Mouse (Mus musculus) intestine, embryonic 14.5 days (tissue): Measurements from ENCODE around the gene Lrba. TPM values are rescaled to one million over a fixed set of nuclear protein-coding genes. Genes with fewer than 3 reads are reported as not detected.

Source experiments
- ATAC-seq: fragments of 200-750 bp; cut with Nextera tagmentation; replicated peaks from 2 replicates; pipeline ENCODE4 v1.8.0; 2017; ENCODE audit warnings: low read depth, moderate number of reproducible peaks, moderate TSS enrichment, moderate library complexity; ENCODE audit not compliant: low FRiP score, low TSS enrichment
- DNase-seq: peaks from one replicate; pipeline ENCODE4 v3.0.0-alpha.2; 2018; ENCODE audit warnings: low spot score
- H3K27ac ChIP-seq: fragments of 300-500 bp; sonication (generic); 2 replicates; pipeline ENCODE4 v1.5.1; 2014; ENCODE audit warnings: low read depth, mild to moderate bottlenecking, control low read depth
- H3K27me3 ChIP-seq: fragments of 300-500 bp; sonication (generic); replicated peaks from 2 replicates; pipeline ENCODE4 v1.6.1; 2014; ENCODE audit warnings: low read length, control low read depth; ENCODE audit not compliant: control insufficient read depth, insufficient read depth
- H3K36me3 ChIP-seq: fragments of 300-500 bp; sonication (generic); 2 replicates; pipeline ENCODE4 v1.6.1; 2014; ENCODE audit warnings: low read length, control low read depth; ENCODE audit not compliant: control insufficient read depth, insufficient read depth
- H3K4me1 ChIP-seq: fragments of 300-500 bp; sonication (generic); replicated peaks from 2 replicates; pipeline ENCODE4 v1.6.1; 2014; ENCODE audit warnings: low read length, control low read depth, mixed read lengths; ENCODE audit not compliant: control insufficient read depth, insufficient read depth
- H3K4me2 ChIP-seq: fragments of 300-500 bp; sonication (generic); 2 replicates; pipeline ENCODE4 v1.6.1; 2014; ENCODE audit warnings: low read length
- H3K4me3 ChIP-seq: fragments of 300-500 bp; sonication (generic); 2 replicates; pipeline ENCODE4 v1.5.1; 2014; ENCODE audit warnings: low read depth, low read length, control low read depth, mixed read lengths
- H3K9ac ChIP-seq: fragments of 300-500 bp; sonication (generic); 2 replicates; pipeline ENCODE4 v1.6.1; 2014; ENCODE audit warnings: mild to moderate bottlenecking, low read length
- H3K9me3 ChIP-seq: fragments of 300-500 bp; sonication (generic); 2 replicates; pipeline ENCODE4 v1.6.1; 2016; ENCODE audit warnings: low read length, control low read depth; ENCODE audit not compliant: control insufficient read depth
- WGBS: fragments of 180-500 bp; shearing (Covaris S2); extraction: QIAGEN DNeasy Blood & Tissue Kit; methylation state at CpG from one replicate; pipeline ENCODE4 v1.1.7; 2014; 5-methylcytosine and 5-hydroxymethylcytosine counted together
- polyA plus RNA-seq: library from polyadenylated mRNA; unstranded; fragments of >200 nt; fragmentation: Nextera tagmentation; extraction: Ambion mirVana; gene quantifications from 2 replicates; pipeline ENCODE4 v1.2.1, GENCODE M21; 2014

The Lrba gene
- polyA plus RNA-seq, 1 experiment from 2014 or later: 14.1 TPM

DNA sequence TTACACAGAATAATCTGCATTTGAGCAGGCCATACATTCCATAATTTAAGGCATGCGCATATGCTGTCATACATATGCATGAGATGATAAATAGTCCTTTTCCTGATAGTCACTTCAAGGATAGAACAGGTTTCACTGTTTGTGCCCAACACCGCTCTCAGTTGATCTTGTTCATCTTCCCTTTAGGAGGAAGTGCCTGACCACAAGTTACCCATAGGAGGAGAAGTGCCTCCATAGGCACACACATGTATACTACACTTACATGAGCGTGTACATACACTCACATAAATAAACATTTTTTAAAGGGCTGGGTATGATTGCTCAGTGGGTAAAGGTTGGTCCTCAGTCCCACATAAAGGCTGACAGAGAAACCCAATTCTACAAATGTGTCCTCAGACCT, 22.0 kb upstream of the Lrba start:
- no peak overlapping the region for H3K27ac ChIP-seq
- no peak overlapping the region for H3K4me3 ChIP-seq
- no peaks in the 10 kb centered on the region for H3K27me3 ChIP-seq
- H3K4me1 ChIP-seq: no peaks in the 10 kb centered on the region
- H3K9ac ChIP-seq: no peak overlapping the region
- no peaks in the 10 kb centered on the region for H3K9me3 ChIP-seq
- H3K4me2 ChIP-seq: no peak overlapping the region
- DNase-seq (no peak), ATAC-seq (no peak)
- WGBS: 87% methylated on average over 3 of the region's 3 CpGs
- no peaks in the 10 kb centered on the region for H3K36me3 ChIP-seq

DNA sequence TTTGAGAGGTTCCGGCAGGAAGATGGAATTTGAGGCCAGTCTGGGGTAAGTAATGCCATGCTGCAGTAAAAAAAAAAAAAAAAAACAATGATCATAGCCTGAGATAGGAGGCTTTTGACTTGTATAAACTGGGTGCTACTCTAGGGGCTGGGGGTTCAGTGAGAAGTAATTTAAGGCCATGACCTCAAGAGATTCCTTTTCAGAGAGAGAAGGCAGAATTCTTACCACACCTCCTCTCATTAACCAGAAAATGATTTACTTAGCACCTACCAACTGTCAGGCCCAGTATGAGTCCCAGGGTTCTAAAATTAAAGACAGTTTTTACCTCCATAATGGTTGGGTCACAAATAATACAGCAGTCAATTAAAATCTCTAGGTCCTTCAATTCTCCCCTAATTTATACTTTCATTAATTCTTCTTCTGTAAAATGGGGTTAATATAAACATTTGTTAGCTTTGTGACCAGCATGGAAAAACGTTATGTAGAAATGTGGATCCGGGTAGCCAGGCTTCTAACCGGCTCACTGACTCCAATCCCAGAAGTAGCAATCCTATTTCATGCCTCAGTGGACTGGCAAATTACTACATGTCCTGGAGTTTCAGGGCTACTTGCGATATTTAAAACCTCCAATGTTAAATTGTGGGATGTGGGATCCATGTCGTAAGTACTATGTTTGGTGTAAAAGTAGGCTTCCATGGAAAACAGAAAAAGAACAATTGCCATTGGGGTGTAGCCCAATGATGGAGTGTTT, 19.7 kb upstream of the Lrba start:
- H3K4me3 ChIP-seq: no peak overlapping the region
- no peak overlapping the region for H3K27ac ChIP-seq
- H3K27me3 ChIP-seq: no peaks in the 10 kb centered on the region
- H3K36me3 ChIP-seq: no peaks in the 10 kb centered on the region
- 76% methylated on average over 6 of the region's 6 CpGs for WGBS
- H3K9me3 ChIP-seq: no peaks in the 10 kb centered on the region
- DNase-seq (no peak), ATAC-seq (no peak)
- no peaks in the 10 kb centered on the region for H3K4me1 ChIP-seq
- H3K4me2 ChIP-seq: no peak overlapping the region
- no peak overlapping the region for H3K9ac ChIP-seq

DNA sequence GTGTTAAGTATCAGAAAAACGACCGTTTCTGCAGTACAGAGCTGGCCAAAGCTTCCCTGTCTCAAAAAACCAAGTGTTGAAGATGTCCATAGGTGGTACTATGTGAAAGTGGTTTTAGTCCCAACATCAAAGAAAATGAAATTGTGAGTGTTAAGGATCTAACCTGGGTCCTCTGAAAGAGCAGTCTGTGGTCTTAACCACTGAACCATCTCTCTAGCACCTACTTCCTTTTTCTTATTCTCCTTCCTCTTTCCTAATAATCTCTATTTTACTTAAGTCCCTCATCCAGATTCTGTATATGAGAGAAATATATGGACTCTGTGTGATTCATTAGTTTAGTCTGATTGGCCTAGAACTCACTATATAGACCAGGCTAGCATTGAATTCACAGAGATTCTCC, 17.9 kb upstream of the Lrba start:
- H3K9me3 ChIP-seq: no peaks in the 10 kb centered on the region
- no peaks in the 10 kb centered on the region for H3K36me3 ChIP-seq
- no peaks in the 10 kb centered on the region for H3K27me3 ChIP-seq
- no peak overlapping the region for H3K27ac ChIP-seq
- 84% methylated on average over 2 of the region's 2 CpGs for WGBS
- ATAC-seq (no peak), DNase-seq (no peak)
- no peak overlapping the region for H3K4me3 ChIP-seq
- H3K4me2 ChIP-seq: no peak overlapping the region
- H3K4me1 ChIP-seq: no peaks in the 10 kb centered on the region
- no peak overlapping the region for H3K9ac ChIP-seq

DNA sequence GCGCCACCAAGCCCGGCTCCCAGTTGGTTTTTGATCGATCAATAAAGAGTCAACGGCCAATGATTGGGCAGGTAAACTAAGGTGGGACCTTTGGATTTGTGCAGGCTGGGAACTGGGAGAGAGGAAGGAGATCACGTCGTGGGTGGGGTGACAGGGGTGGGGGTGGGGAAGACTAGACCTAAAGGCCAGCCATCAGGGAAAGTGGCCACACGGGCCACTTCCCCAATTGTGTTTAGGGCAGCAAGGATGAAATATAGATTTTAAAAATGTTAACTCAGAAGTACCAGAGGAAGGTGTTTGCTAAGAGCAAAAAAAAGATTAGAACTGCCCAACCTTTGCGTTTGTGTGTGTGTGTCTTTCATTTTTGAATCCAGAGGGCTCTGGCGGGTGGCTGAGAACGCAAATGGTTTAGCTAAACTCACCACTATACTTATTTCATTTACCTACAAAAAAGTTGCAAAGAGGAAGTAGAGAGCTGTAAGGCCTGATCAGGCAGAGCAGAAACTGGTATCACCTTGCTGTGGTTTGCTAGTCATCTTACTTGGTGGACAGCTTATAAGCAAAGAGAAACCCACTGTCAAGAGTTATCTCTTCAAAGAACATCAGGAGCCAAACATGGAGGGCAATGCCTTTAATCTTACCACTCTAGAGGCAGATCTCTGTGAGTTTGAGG, 14.1 kb upstream of the Lrba start:
- H3K4me3 ChIP-seq: no peak overlapping the region
- DNase-seq (no peak), ATAC-seq (no peak)
- no peaks in the 10 kb centered on the region for H3K36me3 ChIP-seq
- WGBS: 92% methylated on average over 10 of the region's 10 CpGs
- no peaks in the 10 kb centered on the region for H3K27me3 ChIP-seq
- no peaks in the 10 kb centered on the region for H3K4me1 ChIP-seq
- H3K9me3 ChIP-seq: no peaks in the 10 kb centered on the region
- H3K9ac ChIP-seq: no peak overlapping the region
- no peak overlapping the region for H3K4me2 ChIP-seq
- H3K27ac ChIP-seq: no peak overlapping the region

DNA sequence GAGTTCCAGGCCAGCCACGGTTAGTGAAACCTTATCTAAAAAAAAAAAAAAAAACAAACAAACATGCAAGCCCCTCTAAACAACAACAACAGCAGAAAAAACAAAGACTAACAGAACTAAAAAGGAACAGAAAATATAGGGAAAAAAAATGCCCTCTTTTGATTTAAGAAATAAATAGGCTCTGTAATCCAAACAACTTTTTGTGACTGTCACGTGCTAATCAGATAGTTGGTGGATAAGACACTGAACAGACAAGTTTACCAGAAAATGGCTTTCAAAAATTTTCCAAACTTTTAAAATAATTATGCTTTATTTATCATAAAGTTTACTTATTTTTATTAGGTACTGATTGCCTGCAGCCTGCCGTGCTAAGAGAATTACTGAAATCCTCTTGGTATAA, 13.5 kb upstream of the Lrba start:
- H3K27ac ChIP-seq: no peak overlapping the region
- WGBS: 79% methylated on average over 3 of the region's 3 CpGs
- H3K9me3 ChIP-seq: no peaks in the 10 kb centered on the region
- H3K4me1 ChIP-seq: no peaks in the 10 kb centered on the region
- no peak overlapping the region for H3K4me2 ChIP-seq
- H3K4me3 ChIP-seq: no peak overlapping the region
- DNase-seq (no peak), ATAC-seq (no peak)
- H3K36me3 ChIP-seq: no peaks in the 10 kb centered on the region
- H3K27me3 ChIP-seq: no peaks in the 10 kb centered on the region
- H3K9ac ChIP-seq: no peak overlapping the region

DNA sequence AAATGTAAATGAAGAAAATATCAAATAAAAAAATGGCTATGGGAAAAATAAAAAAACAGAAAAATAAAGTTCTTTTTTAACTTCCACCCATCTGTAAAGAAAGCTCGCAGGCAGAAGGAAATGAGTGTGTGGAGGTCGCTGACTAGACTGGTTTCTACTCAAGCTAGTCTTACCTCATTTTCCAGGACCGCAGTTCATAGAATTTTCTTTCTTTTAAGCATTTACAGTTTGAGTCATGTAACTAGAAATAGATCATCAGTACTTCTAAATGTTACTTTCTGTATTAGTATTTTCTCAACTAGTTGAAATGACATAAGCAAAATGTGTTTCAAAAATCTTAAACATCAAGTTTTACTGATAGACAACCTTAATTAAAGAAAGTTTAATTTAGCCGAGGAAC, 10.2 kb upstream of the Lrba start:
- Histone ChIP-seq H3K4me3 (no peak overlapping the region), H3K9ac (no peak overlapping the region), H3K4me2 (no peak overlapping the region), H3K27ac (no peak overlapping the region), H3K9me3 (no peaks in the 10 kb centered on the region), H3K27me3 (no peaks in the 10 kb centered on the region), H3K36me3 (no peaks in the 10 kb centered on the region), H3K4me1 (no peaks in the 10 kb centered on the region)
- DNase-seq (no peak), ATAC-seq (no peak)
- WGBS: 88% methylated on average over 4 of the region's 4 CpGs

DNA sequence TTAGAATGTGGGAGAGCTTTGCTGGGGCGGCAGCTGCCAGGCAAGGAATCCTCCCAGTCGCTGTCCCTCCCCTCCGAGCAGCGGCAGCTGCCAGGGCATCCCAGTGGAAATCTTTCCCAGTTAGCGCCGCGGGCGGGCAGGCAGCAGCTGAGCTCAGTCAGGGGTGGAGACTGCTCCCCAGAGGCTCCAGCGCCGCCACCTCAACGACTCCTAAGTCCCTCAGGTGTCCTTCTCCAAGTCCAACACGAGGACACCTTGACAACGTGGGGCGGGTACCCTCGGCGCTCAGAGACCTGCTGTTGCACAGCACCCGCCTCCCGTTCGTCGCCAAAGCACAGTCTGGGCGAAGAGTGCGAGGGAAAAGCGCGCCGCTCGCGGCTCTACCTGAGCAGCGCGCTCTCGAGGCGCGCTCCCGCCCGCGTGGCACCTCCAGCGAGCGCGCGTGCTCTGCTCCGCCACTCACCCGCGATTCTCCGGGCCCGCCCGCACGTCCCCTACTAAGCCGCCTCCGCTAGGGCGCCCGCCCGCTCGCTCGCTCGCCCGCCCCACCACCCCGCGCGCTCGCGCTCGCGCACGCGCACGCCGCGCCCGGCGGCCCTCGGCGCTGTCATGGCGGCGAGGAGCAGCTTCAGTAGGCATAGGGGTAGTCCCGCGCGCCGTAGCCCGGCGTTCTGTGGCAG, 706 bp upstream of the Lrba start:
- Histone ChIP-seq H3K4me2 (peak overlapping the region; percentile 75), H3K9ac (peak overlapping the region; percentile 76), H3K4me3 (peak overlapping the region; percentile 92), H3K27me3 (no peaks in the 10 kb centered on the region), H3K36me3 (no peaks in the 10 kb centered on the region), H3K9me3 (no peaks in the 10 kb centered on the region), H3K4me1 (no peaks in the 10 kb centered on the region), H3K27ac (peak overlapping the region; percentile 85)
- DNase-seq (peak; percentile 95), ATAC-seq (peak; percentile 94)
- under 1% methylated on average over 62 of the region's 79 CpGs for WGBS

DNA sequence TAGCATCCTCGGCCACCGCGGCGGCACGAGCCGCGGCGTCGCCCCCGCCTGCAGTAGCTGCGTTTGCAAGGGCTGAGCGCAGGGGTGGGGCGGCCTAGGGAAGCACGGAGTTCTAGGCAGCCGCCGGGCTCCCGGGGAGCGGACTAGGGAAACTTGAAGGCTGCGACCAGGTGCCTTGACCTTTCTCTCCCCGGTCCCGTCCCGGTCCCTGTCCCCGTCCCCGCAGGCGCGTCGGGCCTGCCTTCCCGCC, 241 bp upstream of the Lrba start:
- Histone ChIP-seq H3K9ac (peak overlapping the region; percentile 76), H3K4me3 (peak overlapping the region; percentile 92), H3K4me1 (no peaks in the 10 kb centered on the region), H3K4me2 (peak overlapping the region; percentile 75), H3K27me3 (no peaks in the 10 kb centered on the region), H3K36me3 (no peaks in the 10 kb centered on the region), H3K9me3 (no peaks in the 10 kb centered on the region), H3K27ac (peak overlapping the region; percentile 85)
- DNase-seq: peak; percentile 91
- WGBS: under 1% methylated on average over 26 of the region's 28 CpGs
- ATAC-seq: no peak
